Mouse (Mus musculus) left cerebral cortex, postnatal 4 days (tissue): Measurements from ENCODE around the gene Fermt2. TPM values are rescaled to one million over a fixed set of nuclear protein-coding genes. Genes with fewer than 3 reads are reported as not detected.
A peak's percentile ranks its signal among the peaks of the same experiment; 100 is the strongest.
"Not testable (repeated sequence)": the region's sequence is repeated elsewhere in the genome, so short reads cannot be mapped to it uniquely, and the experiment has no call there.

Experiments
- DNase-seq: peaks from one replicate; pipeline ENCODE4 v3.0.0-alpha.2; 2022
- intact Hi-C: fragments of 180-260 bp; cut with DNase I; formaldehyde crosslinking; loops from one replicate; pipeline ENCODE4 v1.15.1; 2025
- total RNA-seq, 2 experiments: library from RNA; stranded (reverse); gene quantifications; 2 replicates each; pipeline ENCODE4 v1.2.3; 2021

Gene Fermt2
- total RNA-seq, 2 experiments from 2014 or later = 72.8 to 77.2 TPM

DNA sequence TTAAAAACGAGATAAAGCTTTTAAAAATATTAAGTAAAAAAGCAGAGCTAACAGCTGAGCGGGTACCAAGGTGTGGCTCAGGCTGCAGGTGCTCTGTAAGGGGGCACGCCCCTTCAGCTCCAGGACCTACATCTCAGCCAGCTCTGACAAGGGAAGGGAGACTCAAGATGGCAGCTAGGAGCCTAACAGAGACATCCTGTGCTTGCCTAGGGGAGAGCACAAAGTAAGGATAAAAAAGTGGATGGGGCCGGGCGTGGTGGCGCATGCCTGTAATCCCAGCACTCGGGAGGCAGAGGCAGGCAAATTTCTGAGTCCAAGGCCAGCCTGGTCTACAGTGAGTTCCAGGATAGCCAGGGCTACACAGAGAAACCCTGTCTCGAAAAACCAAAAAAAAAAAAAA is 63.5 kb downstream of the Fermt2 start:
- DNase-seq, intact Hi-C loops: not testable (repeated sequence)

- no peak for DNase-seq
- intact Hi-C loops = no loop called here
Observed at GRCm38 (mm10) chr14:45464036-45465035, 65.6 kb downstream of the Fermt2 start.

DNA sequence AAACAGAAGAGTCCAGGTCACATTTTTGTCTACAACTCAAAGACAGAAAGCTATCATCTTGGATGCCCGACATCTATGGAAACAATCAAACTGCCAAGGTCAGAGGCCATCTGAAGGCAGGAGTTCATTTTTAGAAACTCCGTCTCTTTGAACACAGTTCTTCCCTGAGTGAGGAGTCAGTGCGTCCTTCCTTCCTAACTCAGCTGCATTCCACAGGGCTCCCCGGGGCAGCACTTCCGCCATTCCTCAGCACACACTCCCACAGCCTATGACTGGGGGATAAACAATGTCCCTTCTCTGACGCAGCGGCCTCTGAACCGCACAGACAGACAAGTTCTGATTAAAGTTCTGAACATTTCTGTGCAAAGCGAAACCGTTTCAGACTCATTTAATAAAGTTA is 66.3 kb downstream of the Fermt2 start:
- DNase-seq = no peak
- intact Hi-C loops = no loop called here

- DNase-seq = no peak
- intact Hi-C loops = no loop called here
Observed at GRCm38 (mm10) chr14:45462875-45463475, 66.9 kb downstream of the Fermt2 start.

DNA sequence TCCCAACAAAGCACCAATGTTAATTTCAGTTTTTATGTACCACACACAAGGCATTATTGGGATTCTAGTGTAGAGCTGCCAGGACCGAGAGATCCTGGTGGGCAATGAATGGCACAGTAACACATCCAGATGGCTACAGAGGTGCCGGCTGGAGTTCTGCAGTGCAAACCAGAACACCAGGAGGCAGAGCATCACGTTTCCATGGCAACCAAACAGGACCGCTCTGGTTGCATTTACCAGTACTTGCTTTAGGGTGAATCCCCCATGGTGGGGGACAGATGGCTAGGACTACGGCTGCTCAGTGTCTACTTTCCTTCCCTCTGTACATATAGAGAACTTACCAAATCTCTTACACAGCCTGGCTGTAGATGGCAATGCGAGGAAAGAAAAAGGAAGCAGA is 67.5 kb downstream of the Fermt2 start:
- intact Hi-C loops = no loop called here
- peak; percentile 82 for DNase-seq

- intact Hi-C loops = no loop called here
- DNase-seq = no peak
Observed at GRCm38 (mm10) chr14:45461945-45462344, 68.0 kb downstream of the Fermt2 start.

- intact Hi-C loops = no loop called here
- DNase-seq = no peak
Observed at GRCm38 (mm10) chr14:45460491-45460890, 69.4 kb downstream of the Fermt2 start.

GRCm38 (mm10) chr14:45459877-45460276 is 70.0 kb downstream of the Fermt2 start:
- DNase-seq = no peak
- intact Hi-C loops = no loop called here

- intact Hi-C loops = no loop called here
- no peak for DNase-seq
Observed at GRCm38 (mm10) chr14:45457003-45457402, 72.9 kb downstream of the Fermt2 start.

- DNase-seq = no peak
- intact Hi-C loops = no loop called here
Observed at GRCm38 (mm10) chr14:45456502-45456846, 73.4 kb downstream of the Fermt2 start.

DNA sequence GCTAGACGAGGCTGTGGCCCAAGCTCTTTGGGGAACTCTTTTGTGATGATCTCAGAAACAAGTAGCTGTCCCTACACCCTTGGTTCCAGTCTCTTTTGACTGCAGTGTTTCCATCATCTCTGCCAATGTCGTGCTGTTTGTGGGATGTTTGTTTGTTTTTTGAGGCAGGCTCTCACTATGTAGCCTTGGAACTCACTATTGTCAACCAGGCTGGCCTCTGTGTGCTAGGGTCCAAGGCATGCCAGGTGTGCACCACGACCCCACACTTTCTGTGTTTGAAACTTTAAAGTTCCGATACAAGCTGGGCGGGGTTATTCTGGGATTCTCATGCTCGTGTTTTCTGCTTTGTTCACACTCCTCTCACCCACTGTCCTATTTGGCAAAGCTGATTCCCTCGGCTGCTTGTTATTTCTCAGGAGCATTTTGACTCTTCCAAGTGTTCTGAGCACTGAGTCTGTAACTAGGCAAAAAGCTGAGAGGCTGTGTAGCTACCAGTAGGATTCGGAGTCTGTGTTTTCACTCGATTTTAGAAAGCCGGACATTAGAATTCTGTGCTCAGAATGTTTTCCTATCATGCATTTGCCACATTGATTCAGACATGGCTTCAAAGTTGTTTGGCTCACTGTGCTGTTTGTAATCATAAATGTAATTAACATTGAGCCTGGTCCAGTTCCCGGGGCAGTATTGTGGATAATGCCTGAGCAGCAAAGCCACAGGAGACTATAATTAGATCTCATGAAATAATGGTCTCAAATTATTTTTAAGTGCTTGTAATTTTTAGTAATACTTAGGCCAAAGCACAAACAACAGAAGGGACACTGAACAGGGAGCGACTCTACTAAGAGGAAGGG is 74.0 kb downstream of the Fermt2 start:
- DNase-seq = no peak
- intact Hi-C loops = no loop called here

GRCm38 (mm10) chr14:45453538-45454233 is 76.2 kb downstream of the Fermt2 start:
- no peak for DNase-seq

GRCm38 (mm10) chr14:45452861-45453512 is 76.9 kb downstream of the Fermt2 start:
- intact Hi-C loops = no loop called here
- DNase-seq = no peak

More at GRCm38 (mm10) chr14:45453538-45454233, 76.2 kb downstream of the Fermt2 start:
- intact Hi-C loops = no loop called here

DNA sequence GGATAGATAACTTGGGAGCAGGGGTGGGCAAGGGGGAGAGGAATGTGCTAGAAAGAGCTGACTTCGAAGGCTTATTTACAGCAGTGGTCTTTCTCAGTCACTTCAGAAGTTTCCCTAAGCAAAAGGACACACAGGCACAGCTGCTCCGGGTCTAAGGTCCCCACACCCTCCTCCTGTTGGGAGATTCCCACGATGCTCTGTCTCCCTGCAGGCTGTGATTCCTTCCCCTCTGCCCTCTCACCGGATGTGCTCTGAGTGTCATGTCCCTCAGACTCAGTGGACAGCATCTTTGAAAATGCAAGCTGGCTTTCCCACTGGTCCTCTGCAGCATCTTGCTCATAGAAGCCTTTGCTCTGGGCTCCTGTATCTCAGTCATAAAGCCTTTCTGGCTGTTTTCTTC is 77.8 kb downstream of the Fermt2 start:
- intact Hi-C loops = no loop called here
- no peak for DNase-seq

GRCm38 (mm10) chr14:45451090-45451489 is 78.8 kb downstream of the Fermt2 start:
- no peak for DNase-seq
- intact Hi-C loops = no loop called here

DNA sequence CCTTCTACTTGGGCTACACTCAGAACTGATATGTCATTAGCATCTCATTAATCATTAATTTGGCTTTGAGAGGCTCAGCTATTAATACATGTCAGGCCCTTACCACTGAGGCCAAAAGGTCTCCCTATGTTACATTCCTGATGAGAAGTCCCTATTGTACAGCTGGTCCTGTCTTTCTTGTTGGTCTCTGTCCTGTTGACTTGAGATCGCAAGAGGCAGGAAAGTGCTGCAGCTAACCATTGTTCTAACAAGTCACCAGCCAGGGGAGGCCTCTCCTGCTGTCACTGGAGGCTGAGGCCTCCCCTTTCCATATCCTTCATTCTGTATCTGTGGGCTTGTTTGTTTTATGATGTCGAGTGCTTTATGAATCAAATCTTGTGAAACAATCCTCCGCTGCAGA is 83.1 kb downstream of the Fermt2 start:
- DNase-seq = no peak
- intact Hi-C loops = no loop called here

- no peak for DNase-seq
- intact Hi-C loops = no loop called here
Observed at GRCm38 (mm10) chr14:45445445-45445844, 84.5 kb downstream of the Fermt2 start.

- no peak for DNase-seq
- intact Hi-C loops = no loop called here
Observed at GRCm38 (mm10) chr14:45444870-45445269, 85.0 kb downstream of the Fermt2 start.

DNA sequence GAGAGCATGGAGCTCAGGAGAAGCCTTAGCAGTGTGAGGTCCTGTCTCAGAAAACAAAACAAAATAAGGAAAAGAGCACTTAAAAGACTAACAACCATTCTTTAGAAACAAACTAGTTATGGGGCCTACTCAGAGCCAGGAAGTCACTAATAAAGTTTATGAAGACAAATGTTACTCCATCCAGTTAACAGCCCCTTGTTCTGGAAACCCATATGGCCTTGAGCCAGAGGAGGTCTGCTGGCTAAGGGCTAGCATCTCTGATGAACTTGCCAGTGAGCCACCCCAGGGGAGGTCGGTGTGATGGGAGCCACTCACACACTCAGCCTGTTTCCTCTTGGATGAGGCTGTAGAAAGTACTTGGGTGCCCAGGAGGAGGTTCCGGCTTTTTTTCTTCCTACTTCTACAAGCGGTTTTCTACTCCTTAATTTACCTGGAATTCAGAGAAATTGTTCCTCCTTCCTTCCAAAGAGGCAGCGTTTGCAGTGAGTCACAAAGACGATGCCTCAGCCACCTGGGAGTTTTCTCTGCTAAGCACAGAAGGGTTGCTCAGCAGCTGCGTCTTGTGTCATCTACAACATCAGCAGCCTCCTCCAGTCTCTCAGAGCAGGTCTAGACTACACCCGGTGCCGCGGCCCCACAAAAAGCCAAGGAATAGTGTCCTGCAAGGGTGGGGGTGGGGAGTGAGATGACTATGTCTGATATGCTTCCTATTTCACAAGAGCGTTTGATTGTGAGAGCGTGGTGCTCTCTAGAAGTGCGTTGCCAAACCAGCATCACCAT is 86.9 kb downstream of the Fermt2 start:
- no peak for DNase-seq
- intact Hi-C loops = no loop called here
